Mouse (Mus musculus) splenic B cell, adult 2 months (primary cell): ENCODE data around the gene Mpp5.

Source experiments
- DNase-seq: peaks from one replicate; pipeline ENCODE4 v3.0.0-alpha.2; 2011; ENCODE audit warnings: low read depth, low spot score
- H3K27me3 ChIP-seq: 2 replicates; pipeline ENCODE4 v1.6.1; 2012; ENCODE audit warnings: mild to moderate bottlenecking, low read length, moderate library complexity, mixed read lengths; ENCODE audit not compliant: control insufficient read depth, poor library complexity, insufficient read depth, severe bottlenecking
- H3K36me3 ChIP-seq: 2 replicates; pipeline ENCODE4 v1.6.1; 2012; ENCODE audit warnings: mild to moderate bottlenecking, low read length, moderate library complexity, mixed read lengths; ENCODE audit not compliant: control insufficient read depth, poor library complexity, insufficient read depth, severe bottlenecking

Mpp5 gene

DNA sequence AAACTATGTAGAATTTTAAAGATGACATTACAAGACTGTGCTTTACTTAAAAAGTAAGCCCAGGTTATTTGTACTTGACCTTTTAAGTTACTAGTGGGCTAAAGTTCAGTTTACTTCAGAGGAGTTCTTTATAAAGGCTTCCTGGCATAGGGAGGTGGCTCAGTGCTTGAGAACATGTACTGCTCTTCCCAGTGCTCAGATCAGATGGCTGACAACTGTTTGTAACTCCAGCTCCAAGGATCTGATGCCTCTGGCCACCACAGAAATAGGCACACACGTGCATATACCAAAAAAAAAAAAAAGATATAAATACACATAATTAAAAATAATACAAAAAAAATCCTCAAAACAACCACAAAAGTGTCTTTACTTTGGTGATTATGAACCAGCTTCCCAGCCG lies 42.1 kb downstream of the Mpp5 start:
- no peaks in the 10 kb centered on the region for H3K36me3 ChIP-seq
- no peaks in the 10 kb centered on the region for H3K27me3 ChIP-seq
- no peak for DNase-seq

DNA sequence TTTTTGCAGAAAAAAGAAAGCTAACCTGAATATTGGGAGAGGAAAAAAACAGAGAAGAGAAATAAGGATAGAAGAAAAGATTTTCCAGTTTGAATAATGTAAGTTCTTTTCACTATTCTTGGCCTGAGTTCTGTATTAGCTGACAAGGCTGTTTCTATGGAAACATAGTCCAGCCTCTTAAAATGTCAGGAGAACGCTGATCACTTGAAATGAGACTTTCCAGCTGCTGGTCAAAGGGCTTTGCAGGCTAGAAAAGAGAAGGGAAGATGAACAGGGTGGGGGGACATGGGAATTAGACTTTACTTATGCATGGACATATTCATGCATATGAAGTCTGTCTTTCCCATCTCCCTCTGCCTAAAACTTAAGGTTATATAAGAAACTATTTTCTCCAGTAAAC lies 45.5 kb downstream of the Mpp5 start:
- no peak for DNase-seq
- no peaks in the 10 kb centered on the region for H3K27me3 ChIP-seq
- no peaks in the 10 kb centered on the region for H3K36me3 ChIP-seq

DNA sequence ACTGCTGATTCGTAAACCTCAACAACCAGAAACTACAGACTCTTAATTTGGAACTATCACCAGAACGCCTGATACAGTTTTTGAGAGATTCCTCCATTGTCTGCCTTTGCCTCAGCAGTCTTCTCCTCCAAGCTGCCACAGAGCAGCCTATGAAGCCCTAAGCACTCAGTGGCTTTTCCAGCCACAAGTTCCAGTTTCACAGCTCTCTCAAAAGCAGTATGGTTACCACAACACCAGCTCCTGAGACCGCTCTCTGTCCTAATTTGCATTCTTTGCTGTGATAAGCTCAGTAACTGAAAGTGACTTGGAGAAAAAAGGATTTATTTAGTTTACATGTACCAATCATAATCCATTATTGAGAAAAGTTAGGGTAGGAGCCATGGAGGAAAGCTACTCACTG lies 51.3 kb downstream of the Mpp5 start:
- H3K27me3 ChIP-seq: no peaks in the 10 kb centered on the region
- DNase-seq: peak; percentile 8
- 0 out of 2 replicates have a peak, but pooled peaks cover 2% of the 10 kb centered on the region for H3K36me3 ChIP-seq

DNA sequence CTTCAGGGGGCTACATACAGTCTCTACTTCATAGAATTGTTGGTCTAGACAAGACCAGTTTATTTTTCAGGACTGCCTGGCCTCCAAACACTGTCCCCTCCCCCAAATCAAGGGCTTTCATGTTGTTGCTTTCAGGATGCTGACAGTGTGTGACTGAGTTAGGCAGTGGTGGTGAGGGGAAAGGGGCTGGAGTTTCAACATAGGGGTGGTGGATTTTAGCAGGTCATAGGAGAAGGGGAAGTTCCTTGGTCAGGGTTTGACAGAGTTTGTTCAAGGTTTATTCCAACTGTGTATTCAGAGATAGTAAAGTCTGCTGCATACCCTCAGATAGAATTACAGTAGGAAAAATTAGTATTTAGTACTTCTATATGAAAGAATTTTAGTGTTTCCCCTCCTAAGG lies 53.1 kb downstream of the Mpp5 start:
- H3K27me3 ChIP-seq: no peaks in the 10 kb centered on the region
- no peak for DNase-seq
- 0 out of 2 replicates have a peak, but pooled peaks cover 2% of the 10 kb centered on the region for H3K36me3 ChIP-seq

DNA sequence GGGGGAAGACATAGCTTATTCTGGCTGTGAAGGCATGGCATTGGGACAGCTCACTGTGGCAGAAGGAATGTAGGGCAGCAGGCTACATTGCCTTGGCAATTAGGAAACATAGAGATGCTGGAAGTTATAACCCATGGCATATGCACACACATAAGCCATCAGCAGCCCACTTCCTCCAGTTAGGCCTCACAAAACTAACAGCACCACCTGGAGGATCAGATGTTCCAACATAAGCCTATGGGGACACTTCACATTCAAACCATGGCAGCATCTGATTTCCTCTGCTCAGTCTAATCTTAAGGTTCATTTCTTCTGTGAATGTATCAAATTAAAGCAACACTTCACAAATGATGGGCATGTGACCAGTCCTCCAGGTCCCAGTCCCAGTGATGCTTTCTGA lies 65.7 kb downstream of the Mpp5 start:
- Histone ChIP-seq H3K36me3 (peaks cover 2% of the 10 kb centered on the region; the same call in 1 of the 2 replicates), H3K27me3 (no peaks in the 10 kb centered on the region)
- peak; percentile 9 for DNase-seq

DNA sequence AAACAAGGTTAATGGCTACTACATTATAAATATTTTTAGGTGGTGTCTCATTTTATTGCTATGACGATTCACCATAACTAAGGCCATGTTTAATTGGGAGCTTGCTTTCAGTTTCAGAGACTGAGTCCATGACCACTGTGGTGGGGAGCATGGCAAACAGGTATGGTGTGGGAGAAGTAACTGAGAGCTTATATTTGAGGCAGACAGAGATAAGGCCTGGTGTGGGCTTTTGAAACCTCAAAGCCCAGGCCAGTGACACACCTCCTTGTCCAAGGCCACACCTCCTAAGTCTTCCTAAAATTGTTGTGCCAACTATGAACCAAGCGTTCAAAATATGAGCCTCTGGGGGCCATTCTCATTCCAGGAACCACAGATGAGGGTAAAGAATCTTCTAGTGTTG lies 85.8 kb downstream of the Mpp5 start:
- no peaks in the 10 kb centered on the region for H3K27me3 ChIP-seq
- H3K36me3 ChIP-seq: peaks cover 5% of the 10 kb centered on the region
- no peak for DNase-seq

DNA sequence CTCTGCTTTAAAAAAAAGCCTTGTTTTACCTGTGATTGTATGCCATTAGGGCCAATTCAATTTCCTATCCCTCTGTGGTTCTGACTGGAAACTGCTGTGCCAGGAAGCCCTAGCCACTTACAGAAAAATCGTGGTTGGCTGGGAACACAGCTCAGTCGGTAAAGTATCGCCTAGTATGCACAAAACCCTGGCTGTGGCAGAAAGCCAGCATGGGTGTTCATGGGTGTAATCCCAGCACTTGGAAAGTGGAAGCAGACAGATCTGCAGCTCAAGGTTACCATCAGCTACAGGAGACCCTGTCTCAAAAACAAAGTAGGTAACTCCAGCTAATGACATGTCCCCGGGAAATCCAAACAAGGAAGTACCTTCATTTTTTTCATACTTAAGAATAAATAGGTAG lies 91.2 kb downstream of the Mpp5 start:
- no peak for DNase-seq

DNA sequence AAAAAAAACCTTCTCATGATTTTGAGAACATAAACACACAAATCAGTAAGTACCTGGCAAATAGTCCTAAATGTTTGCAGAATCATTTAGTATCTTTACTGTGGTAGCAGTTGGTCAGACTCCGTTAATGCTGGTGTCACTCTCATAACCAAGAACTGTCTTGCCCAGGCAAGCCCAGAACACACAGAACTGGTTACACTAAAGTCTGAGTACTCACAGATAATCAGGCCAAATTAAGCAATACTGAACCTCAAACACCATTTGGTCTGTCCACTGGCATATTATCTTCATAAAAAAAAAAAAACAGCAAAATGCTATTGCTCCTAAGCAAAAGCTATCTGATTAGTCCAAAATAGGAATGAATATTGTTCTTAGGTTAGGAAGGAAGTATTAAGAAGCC lies 93.7 kb downstream of the Mpp5 start:
- DNase-seq: no peak
- peaks cover 2% of the 10 kb centered on the region for H3K36me3 ChIP-seq

More for the DNA sequence above, 91.2 kb downstream of the Mpp5 start:
- Histone ChIP-seq H3K27me3 (no peaks in the 10 kb centered on the region), H3K36me3 (peaks cover 4% of the 10 kb centered on the region)

DNA sequence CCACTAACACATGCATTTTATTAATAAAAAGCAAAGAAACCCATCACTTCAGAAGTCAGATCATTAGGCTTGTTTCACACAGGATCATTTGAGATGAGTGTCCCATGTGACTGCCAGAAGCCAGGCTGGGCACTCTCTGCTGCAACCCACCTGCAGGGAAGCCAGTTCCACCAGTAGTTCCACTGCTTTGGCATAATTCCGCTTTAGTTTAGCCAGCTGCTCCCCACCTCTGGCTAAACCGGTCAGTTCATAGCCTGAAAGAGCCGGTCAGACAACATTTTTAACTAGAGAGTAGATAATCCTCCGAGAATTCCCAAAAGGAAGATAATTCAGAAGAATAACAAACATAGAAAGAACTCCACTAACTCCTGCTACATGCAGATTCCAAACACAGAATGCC lies 99.5 kb downstream of the Mpp5 start:
- no peaks in the 10 kb centered on the region for H3K27me3 ChIP-seq
- peaks cover 4% of the 10 kb centered on the region for H3K36me3 ChIP-seq
- DNase-seq: no peak

More for the DNA sequence above, 93.7 kb downstream of the Mpp5 start:
- H3K27me3 ChIP-seq: no peaks in the 10 kb centered on the region

DNA sequence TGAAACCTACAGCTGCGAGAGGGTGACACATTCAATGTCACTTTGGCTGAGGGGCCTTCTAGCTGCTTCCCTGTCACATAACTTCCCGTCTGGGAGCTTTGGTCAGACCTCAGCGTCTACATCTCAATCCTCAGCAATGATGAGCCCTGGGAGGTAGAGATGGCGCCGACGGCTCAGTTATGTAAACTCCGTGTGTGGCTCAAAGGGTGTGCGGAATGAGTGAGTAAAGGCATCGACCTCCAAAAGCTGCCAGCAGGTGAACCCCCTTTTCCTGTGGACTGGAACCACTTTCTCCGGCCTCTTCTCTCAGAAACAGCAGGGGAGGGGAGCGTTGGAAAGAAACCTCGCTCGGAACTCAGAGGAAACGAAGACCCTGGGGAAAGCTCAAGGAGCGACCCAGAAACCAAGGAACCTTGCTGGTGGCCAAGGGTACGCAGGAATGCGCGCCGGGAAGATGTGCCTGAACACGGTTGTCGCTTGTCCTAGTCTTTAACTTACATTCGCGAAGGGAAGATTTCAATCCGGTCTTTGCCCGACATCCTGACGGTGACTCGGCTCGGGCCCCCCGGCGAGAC lies 112.3 kb downstream of the Mpp5 start:
- no peaks in the 10 kb centered on the region for H3K36me3 ChIP-seq
- peak; percentile 59 for DNase-seq

DNA sequence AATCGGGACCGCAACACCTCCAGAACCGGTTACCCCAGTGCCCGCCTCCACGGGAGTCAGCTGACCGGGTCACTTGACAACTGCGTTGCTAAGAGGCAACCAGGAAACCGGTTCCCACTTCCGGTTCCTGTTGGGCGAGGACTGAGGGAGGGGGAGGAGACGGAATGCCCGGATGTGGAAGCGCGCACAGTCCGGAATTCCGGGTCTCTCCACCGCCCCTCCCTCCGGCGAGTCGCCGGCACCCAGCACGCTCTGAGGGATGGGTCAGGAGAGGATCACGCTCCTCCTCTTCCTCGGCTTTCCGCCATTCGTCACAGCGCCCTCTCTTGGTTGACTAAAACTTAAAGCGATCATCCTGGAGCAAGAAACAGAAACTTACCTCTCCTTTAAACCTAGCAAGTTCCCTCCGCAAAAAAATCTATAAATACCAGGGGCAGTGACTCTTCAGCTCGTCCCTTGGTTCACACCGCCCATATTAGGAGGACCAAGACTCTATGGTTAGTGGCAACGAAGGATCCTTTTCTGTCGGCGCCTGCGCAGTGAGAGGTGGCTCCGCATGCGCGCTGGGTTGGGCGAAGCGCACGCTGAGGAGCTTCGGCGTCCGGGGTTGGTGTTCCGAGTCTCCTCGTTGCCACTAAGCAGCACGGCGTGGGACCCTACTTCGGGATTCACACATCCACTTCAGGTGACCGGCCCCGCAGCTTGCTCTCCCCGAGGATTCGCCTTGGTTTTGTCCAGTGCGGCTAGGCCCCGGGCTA lies 113.0 kb downstream of the Mpp5 start, which contains the start of the genes Atp6v1d and Eif2s1:
Atp6v1d (minus strand) TSS at position 143 of the 758 bp plus-strand sequence.
Eif2s1 (plus strand) TSS at position 324 of the 758 bp plus-strand sequence.
- Histone ChIP-seq H3K36me3 (no peaks in the 10 kb centered on the region), H3K27me3 (no peaks in the 10 kb centered on the region)
- peak; percentile 99 for DNase-seq

More for the DNA sequence above, 112.3 kb downstream of the Mpp5 start:
- H3K27me3 ChIP-seq: no peaks in the 10 kb centered on the region

DNA sequence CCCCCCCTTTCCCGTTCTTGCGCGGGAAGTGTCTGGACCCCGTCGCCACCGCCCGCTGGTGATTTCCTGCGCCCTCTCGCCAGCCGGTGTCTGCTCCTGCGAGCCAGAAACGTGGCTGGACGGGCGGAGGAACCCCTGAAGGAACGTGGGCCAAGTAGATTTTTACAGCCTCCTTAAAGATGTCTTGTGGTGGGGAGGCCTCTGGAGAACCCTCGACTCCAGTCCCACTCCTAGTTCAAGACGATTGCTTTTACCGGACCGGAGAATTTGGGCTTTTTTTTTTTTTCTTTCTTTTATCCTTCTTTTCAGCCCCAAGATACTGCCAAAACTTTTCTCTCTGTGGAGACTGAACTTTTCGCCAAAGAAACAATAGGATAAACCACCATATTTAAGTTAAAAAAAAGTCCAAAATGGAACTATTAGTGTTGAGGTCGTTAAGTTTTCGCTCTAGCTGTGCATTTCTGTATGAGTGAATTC lies 113.6 kb downstream of the Mpp5 start:
- no peak for DNase-seq
- H3K27me3 ChIP-seq: no peaks in the 10 kb centered on the region
- 0 out of 2 replicates have a peak, but pooled peaks cover under 1% of the 10 kb centered on the region for H3K36me3 ChIP-seq

DNA sequence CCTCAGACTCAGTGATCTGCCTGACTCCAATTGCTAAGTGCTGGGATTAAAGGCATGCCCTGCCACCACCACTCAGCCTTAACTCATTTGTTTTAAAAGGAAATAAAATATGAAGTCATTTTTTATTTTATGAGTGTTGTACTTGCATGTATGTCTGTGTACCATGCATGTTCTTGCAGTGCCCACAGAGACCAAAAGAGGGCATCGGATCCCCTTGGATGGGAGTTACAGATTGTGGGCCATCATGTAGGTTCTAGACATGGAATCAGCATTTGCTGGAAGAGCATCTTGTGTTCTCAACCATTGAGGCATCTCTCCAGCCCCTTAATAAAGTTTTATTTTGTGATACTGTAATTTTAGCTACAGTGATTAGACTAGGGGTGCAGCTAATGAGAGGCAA lies 116.7 kb downstream of the Mpp5 start:
- no peaks in the 10 kb centered on the region for H3K27me3 ChIP-seq
- 0 out of 2 replicates have a peak, but pooled peaks cover 2% of the 10 kb centered on the region for H3K36me3 ChIP-seq
- peak; percentile 43 for DNase-seq

DNA sequence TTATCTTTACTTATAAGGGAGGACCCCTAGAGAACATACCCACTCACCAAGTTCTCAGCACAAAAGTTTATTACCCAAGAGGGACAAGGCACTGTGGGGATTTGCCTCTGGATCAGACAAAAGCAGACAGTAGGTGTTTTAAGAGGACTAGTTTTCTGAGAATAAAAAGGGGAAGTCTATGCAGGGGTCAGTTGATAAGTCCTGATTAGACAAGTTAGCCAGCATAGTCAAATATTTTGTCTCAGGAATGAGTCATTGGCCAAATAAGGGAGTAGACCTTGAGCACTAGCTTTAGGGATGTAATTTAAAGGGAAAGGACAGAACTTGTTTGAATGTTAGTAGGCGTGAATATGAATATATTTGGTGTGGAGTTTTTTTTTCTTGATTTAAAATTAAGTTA lies 119.4 kb downstream of the Mpp5 start:
- DNase-seq: no peak
- peaks cover 6% of the 10 kb centered on the region; the same call in 1 of the 2 replicates for H3K36me3 ChIP-seq
- H3K27me3 ChIP-seq: no peaks in the 10 kb centered on the region

DNA sequence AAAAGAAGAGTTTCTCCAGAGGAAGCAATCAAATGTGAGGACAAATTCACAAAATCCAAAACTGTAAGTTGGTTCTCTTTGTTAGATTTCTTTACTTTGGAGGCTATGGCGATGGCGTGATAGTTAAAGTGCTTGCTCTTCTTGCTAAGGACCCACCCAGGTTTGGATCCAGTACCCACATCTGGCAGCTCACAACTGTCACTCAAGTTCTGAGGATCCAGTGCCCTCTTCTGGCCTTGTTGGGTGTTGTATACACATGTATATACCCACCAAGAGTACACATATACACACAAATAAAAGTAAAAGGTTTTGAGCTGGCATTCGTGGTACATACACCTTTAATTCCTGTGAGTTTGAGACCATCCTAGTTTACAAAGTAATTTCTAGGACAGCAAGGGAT lies 125.9 kb downstream of the Mpp5 start:
- no peaks in the 10 kb centered on the region for H3K27me3 ChIP-seq
- no peak for DNase-seq

More for the DNA sequence above, 125.9 kb downstream of the Mpp5 start:
- H3K36me3 ChIP-seq: peaks cover 21% of the 10 kb centered on the region
